Mouse (Mus musculus) testis, adult 2 months (tissue): ENCODE results near the gene Ntf5.

Source experiments
- CTCF ChIP-seq: fragments of 200-500 bp; IDR thresholded peaks from 2 replicates; pipeline ENCODE4 v1.5.1; 2012; ENCODE audit warnings: low read depth, mild to moderate bottlenecking, inconsistent platforms, low read length, moderate library complexity; ENCODE audit not compliant: control insufficient read depth, insufficient read depth, insufficient replicate concordance
- POLR2A ChIP-seq: fragments of 200-500 bp; IDR thresholded peaks from 2 replicates; pipeline ENCODE4 v1.6.1; 2012; ENCODE audit warnings: low read depth, mild to moderate bottlenecking, inconsistent platforms, low read length, moderate library complexity; ENCODE audit not compliant: control insufficient read depth

DNA sequence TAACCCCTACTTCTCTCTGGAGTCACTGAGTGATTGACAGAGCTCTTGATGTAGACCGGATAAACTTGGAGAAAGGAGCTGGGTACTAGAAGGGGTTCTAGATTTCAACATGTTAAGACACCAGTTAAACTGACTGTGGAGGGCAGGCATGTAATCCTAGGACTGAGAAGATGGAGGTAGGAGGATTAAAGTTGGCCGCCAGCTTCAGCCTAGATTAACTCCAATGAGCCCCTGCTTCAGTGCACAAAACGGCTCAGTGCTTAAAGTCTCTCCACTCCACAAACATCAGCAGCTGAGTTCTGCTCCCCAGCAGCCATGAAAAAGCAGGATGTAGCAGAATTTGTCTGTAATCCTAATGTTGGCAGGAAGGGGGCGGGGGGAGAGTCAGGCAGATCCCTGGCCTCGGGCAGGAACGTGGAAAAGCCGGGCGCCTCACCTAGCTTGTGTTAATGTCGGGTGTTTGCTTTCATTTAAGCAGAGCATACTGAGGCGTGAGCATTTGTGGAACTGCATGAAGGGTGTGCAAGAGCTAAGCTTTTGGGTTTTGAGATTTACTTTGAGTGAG lies 11.9 kb upstream of the Ntf5 start:
- TF ChIP-seq CTCF (no peak), POLR2A (no peak)
